Mouse (Mus musculus) lung, adult 2 months (tissue): Measurements from ENCODE around the gene Pdzd7. TPM values are rescaled to one million over a fixed set of nuclear protein-coding genes. Genes with fewer than 3 reads are reported as not detected.

ENCODE experiments used
- DNase-seq: peaks from one replicate; pipeline ENCODE4 v3.0.0; 2022
- H3K4me1 ChIP-seq: fragments of 200-500 bp; 2 replicates; pipeline ENCODE4 v1.6.1; 2011; ENCODE audit warnings: low read length; ENCODE audit not compliant: control insufficient read depth, insufficient read depth
- H3K4me3 ChIP-seq: fragments of 200-500 bp; replicated peaks from 2 replicates; pipeline ENCODE3; 2011; ENCODE audit warnings: low read depth, mild to moderate bottlenecking, control low read depth, low read length; ENCODE audit errors: extremely low read depth
- CTCF ChIP-seq: fragments of 200-500 bp; IDR thresholded peaks from 2 replicates; pipeline ENCODE4 v1.5.1; 2011; ENCODE audit warnings: mild to moderate bottlenecking, low read length, control low read depth; ENCODE audit not compliant: insufficient read depth
- POLR2A ChIP-seq: fragments of 200-500 bp; IDR thresholded peaks from 2 replicates; pipeline ENCODE4 v1.6.1; 2011; ENCODE audit warnings: low read depth, mild to moderate bottlenecking, control low read depth, low read length, borderline replicate concordance; ENCODE audit errors: extremely low read depth
- WGBS: fragments of 180-500 bp; shearing (Covaris S2); methylation state at CpG from one replicate; pipeline ENCODE4 v1.1.7; 2018; 5-methylcytosine and 5-hydroxymethylcytosine counted together
- polyA plus RNA-seq: library from polyadenylated mRNA; depleted of rRNA; stranded (reverse); fragments of >200 nt; gene quantifications from 2 replicates; pipeline ENCODE4 v1.2.3, GENCODE M21; 2012

The Pdzd7 gene
- polyA plus RNA-seq, 1 experiment, result 0.64 TPM

DNA sequence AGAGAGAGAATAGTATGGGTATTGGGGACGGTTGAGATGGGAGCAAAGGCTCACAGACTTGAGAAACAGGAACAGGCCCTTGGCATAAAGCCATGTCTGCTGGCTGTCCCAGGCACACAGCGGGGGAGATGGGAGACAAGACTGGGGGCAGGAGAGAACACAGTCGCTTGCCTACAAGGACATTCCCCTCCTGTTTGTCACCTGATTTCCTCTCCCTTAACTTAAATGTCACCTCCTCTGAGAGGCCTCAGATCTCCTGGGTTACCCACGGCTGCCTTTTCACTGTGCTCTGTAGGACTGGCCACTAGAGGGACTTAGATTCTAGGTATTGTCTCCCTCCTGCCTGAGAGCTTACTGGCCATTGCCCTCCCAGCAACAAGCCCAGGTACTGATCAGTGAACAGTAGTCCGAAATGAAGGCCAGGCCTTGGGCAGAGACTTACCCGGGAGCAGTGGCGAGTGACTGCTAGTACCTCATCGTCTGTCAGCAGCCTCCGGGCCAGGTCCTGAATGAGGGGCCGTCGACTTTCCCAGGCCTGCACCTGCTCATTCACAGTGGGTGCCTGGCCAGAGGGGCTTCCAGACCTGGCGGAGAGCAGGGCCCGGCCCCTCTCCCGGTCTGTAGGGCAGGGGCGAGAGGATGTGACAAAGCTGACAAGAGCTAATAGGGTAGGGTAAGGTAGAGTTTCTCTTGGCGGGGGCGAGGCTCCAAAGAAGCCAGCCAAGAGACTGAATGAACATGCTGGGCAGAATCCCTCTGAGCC, 12.8 kb downstream of the Pdzd7 start:
- Histone ChIP-seq H3K4me3 (no peak overlapping the region), H3K4me1 (peaks cover 10% of the 10 kb centered on the region)
- DNase-seq, result no peak
- TF ChIP-seq POLR2A (no peak), CTCF (0 out of 2 replicates have a peak, but pooled peaks have one; percentile 10)
- 49% methylated on average over 17 of the region's 17 CpGs for WGBS

DNA sequence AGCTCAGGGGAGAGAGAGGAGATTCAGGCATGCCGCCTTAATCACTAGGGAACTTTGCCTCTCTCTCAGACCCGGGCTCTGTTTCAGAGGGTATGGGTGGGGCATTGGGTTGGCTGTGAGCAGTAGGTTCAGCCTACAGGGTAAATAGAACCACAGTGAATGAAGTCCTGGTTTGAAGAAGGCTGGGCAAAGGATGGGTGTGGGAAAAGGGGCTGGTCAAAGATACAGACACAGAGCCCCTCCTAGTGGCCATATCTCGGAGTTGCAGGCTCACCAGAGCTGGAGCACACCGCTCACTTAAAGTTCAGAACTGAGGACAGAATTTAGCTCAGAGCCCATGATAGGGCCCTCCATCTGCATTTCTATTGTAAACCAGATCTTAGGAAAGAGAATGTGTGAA, 13.7 kb downstream of the Pdzd7 start:
- 12% methylated on average over 4 of the region's 4 CpGs for WGBS
- Histone ChIP-seq H3K4me3 (no peak overlapping the region), H3K4me1 (peaks cover 10% of the 10 kb centered on the region)
- TF ChIP-seq POLR2A (no peak), CTCF (peak; percentile 97)
- DNase-seq, result peak; percentile 67

DNA sequence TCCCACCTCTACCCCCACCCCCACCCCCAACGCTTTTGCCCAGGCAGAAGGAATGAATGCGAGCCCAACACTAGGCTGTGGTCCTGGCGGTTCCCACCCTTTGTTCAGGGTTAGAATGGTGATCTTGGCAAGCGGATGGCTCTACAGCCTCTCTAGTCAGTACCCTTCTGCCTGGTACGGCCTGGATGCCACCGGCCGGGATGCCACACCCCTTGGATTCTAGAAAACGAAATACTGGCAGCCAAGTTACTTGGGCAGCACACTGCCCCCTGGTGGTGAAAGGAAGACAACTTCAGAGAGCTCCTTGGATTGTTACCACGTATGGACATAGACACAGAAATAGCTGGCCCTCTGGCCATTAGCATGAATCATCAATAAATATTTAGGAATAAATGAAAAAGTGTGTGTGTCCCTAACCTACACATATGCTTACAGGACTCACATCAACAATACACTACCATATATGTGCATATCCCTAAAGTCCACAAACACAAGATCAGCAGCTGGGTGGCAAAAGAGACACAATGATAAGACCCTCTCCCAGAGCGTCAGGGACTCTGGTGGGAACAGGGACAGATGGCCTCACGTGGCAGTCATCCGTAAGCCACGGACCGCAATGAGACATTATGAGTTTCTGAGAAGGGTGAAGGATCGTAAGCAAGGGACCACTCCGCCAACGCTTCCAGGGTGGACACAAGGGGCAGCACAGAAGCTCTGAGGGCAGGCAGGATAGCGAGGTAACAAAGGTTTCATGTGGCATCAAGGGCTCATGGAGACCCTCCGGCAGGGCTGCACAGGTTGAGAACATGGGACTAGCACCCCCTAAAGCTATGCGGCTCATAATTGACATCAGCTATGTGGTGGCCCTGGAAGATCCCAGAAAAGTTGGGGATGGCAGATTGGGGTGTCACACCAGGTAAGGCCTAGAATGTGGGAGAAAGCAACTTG, 14.5 kb downstream of the Pdzd7 start:
- H3K4me3 ChIP-seq, result peak overlapping the region; percentile 7
- no peak for TF ChIP-seq POLR2A
- TF ChIP-seq CTCF, result peak; percentile 64
- H3K4me1 ChIP-seq, result peaks cover 10% of the 10 kb centered on the region
- peak; percentile 64 for DNase-seq
- 37% methylated on average over 20 of the region's 20 CpGs for WGBS

DNA sequence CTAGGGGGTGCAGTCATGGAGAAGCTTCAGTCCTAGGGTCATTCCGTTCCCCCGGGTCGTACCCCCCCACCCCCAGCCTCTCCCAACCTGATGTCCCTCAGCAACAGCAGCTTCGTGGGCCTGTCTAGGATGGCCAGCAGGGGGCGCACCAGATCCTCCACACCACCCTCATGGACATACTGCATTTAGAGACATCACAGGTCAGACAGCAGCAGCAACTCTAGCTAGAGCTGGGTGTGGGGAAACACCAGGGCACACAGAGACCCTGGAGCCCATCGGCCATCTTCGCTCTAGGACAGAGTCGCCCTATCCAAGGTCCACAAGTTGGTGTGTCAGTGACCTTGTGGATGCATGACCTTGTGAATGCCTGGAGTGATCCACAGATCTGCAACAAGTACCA, 15.4 kb downstream of the Pdzd7 start:
- peak; percentile 77 for TF ChIP-seq CTCF
- no peak for TF ChIP-seq POLR2A
- Histone ChIP-seq H3K4me1 (peaks cover 10% of the 10 kb centered on the region), H3K4me3 (no peak overlapping the region)
- 28% methylated on average over 8 of the region's 8 CpGs for WGBS
- DNase-seq, result peak; percentile 67

DNA sequence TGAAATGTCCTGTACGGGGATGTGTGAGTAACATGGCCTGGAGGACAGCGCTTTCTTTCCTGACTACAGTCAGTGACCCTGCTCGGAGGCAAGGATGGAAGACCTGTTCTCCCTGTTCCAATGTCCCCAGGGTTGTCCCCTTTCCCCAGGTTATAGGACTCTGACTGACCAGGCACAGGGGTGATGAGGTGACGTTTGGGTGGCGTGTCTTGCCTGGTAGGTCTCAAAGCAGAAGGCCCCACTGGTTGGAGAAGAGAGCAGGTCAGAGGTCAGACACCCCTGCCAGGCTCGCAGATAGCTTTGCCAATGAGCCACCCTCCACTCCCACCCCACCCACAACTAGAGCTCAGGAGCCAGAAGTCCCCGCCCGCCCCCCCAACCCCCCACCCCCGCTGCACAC, 15.9 kb downstream of the Pdzd7 start:
- Histone ChIP-seq H3K4me1 (peaks cover 10% of the 10 kb centered on the region), H3K4me3 (no peak overlapping the region)
- WGBS, result 64% methylated on average over 9 of the region's 9 CpGs
- TF ChIP-seq CTCF (no peak), POLR2A (no peak)
- DNase-seq, result no peak

- TF ChIP-seq POLR2A (no peak), CTCF (no peak)
- Histone ChIP-seq H3K4me3 (no peak overlapping the region), H3K4me1 (peaks cover 10% of the 10 kb centered on the region)
- DNase-seq, result no peak
- WGBS, result 63% methylated on average over 19 of the region's 19 CpGs
Measured at GRCm38 (mm10) chr19:45028746-45029145, 16.8 kb downstream of the Pdzd7 start.

- no peak for DNase-seq
- 83% methylated on average over 6 of the region's 6 CpGs for WGBS
- Histone ChIP-seq H3K4me1 (peaks cover 10% of the 10 kb centered on the region), H3K4me3 (no peak overlapping the region)
- no peak for TF ChIP-seq CTCF
- no peak for TF ChIP-seq POLR2A
Measured at GRCm38 (mm10) chr19:45027848-45028247, 17.7 kb downstream of the Pdzd7 start.

- no peak for DNase-seq
- WGBS, result 60% methylated on average over 6 of the region's 6 CpGs
Measured at GRCm38 (mm10) chr19:45026958-45027670, 18.4 kb downstream of the Pdzd7 start.

More at GRCm38 (mm10) chr19:45026958-45027670, 18.4 kb downstream of the Pdzd7 start:
- Histone ChIP-seq H3K4me3 (no peak overlapping the region), H3K4me1 (peaks cover 10% of the 10 kb centered on the region)
- TF ChIP-seq CTCF (no peak), POLR2A (no peak)
